Mouse (Mus musculus): ENCODE results near the gene Lrp5. TPM values are rescaled to one million over a fixed set of nuclear protein-coding genes. Genes with fewer than 3 reads are reported as not detected.

Gene Lrp5
- total and polyA plus RNA-seq, 2 experiments from 2014 or later, result 0.56 to 11.1 TPM

DNA sequence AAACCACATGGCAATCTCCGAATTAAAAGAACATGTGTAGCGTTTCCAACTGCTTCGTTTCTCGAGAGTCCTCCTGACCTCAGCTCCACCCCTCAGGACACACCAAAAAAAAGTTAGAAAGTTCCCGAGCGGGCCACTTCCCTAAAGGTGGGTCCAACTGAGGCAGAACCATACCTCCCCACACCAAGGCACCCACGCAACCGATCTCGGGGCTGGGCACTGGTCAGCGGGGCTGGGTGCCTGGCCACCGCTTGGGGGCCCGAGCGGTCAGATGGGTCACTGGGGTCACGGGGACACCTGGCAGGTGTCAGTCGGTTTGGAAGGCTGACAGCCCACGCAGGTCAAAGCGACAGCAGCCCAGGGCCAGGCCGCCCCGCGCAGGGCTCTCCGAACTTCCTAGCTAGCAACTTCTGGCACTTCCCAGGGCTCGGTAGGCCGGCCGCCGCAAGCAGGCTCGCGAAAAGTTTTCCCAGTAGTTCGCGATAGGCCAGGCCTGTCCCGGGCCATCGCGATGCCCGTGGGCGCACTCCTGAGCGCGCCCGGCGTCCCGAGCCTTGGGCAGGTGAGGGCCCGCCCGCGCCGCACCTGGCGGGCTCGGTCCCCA is 651 bp downstream of the Lrp5 start:
- Histone ChIP-seq H3K9me3 (ENCODE audit: low read length) (no peaks in the 10 kb centered on the region), H3K36me3 (ENCODE audit: insufficient read depth) (no peaks in the 10 kb centered on the region), H3K9ac (peak overlapping the region; percentile 58), H3K27me3 (ENCODE audit: insufficient read depth, low read length) (no peaks in the 10 kb centered on the region), H3K27ac (ENCODE audit: low read depth, low read length) (0 out of 2 replicates have a peak overlapping the region, but pooled peaks have one; percentile 9), H3K4me2 (ENCODE audit: low read depth) (peak overlapping the region; percentile 99), H3K4me1 (ENCODE audit: insufficient read depth) (peaks cover 9% of the 10 kb centered on the region; the same call in 1 of the 2 replicates), H3K4me3 (ENCODE audit: low read depth, low read length) (peak overlapping the region; percentile 78)
- TF ChIP-seq CTCF (IDR thresholded peaks at IDR 0.05; ENCODE audit: low read depth), result no peak
- peak; percentile 10; the same call in 1 of the 2 replicates for ATAC-seq
- 4% methylated on average over 45 of the region's 45 CpGs for WGBS
- DNase-seq, result no peak

DNA sequence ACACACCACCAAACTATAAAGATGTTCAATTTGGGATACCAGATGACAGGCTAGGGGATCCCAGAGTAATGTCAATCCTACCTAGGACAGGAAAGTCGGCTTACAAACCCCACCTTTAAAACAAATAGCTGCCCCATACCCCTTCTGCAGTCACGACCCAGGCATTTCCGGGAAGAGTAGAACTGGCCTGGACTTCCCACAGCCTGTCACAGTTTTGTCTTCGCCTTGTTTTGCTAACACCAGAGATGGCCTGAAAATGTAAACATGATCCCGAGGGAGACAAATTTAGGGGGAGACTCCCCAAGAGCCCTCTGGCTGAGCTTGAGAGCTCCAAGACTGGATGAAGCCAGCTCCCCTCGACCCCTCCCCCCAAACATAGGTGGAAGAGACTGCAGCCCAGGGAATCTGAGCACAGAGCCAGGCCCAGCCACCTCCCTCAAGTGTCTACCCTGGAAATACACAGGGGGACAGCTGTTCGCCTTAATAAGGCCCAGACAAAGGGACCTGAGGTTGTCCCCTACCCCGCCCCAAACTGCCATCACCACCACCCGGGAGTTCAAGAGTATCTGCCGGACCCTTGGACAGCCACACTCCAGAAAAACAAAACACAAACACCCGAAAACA is 1.3 kb downstream of the Lrp5 start:
- H3K9ac ChIP-seq, result no peak overlapping the region
- no peaks in the 10 kb centered on the region for H3K9me3 ChIP-seq (ENCODE audit: low read length)
- no peak overlapping the region; the same call in 1 of the 2 replicates for H3K27ac ChIP-seq (ENCODE audit: low read depth, low read length)
- no peaks in the 10 kb centered on the region for H3K36me3 ChIP-seq (ENCODE audit: insufficient read depth)
- H3K27me3 ChIP-seq (ENCODE audit: insufficient read depth, low read length), result no peaks in the 10 kb centered on the region
- peak overlapping the region; percentile 78 for H3K4me3 ChIP-seq (ENCODE audit: low read depth, low read length)
- TF ChIP-seq CTCF (IDR thresholded peaks at IDR 0.05; ENCODE audit: low read depth), result no peak
- peak overlapping the region; percentile 99 for H3K4me2 ChIP-seq (ENCODE audit: low read depth)
- ATAC-seq, result no peak
- 14% methylated on average over 11 of the region's 11 CpGs for WGBS
- peaks cover 9% of the 10 kb centered on the region; the same call in 1 of the 2 replicates for H3K4me1 ChIP-seq (ENCODE audit: insufficient read depth)
- DNase-seq, result no peak

DNA sequence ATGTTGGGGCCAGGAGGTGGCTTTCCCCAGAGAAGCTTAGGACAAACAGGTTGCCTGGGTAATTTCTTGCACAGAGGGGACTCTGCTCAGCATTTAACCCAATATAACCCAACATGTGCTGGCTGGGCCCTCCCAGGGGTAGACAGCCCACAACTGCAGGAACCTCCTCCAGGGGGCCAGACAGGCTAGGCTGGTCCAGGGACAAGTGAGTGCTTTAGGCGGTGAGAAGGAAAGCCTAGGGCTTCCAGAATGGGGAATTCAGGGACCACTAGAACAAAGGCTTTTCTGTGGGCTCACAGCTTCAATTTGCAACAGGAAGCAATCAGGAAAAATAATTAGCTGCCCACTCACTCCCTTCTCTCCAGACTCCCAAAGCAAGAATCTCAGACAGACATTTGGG is 1.9 kb downstream of the Lrp5 start:
- H3K36me3 ChIP-seq (ENCODE audit: insufficient read depth), result no peaks in the 10 kb centered on the region
- 18% methylated on average over 1 of the region's 1 CpGs for WGBS
- no peak overlapping the region for H3K4me3 ChIP-seq (ENCODE audit: low read depth, low read length)
- no peak for TF ChIP-seq CTCF (IDR thresholded peaks at IDR 0.05; ENCODE audit: low read depth)
- DNase-seq (no peak), ATAC-seq (0 out of 2 replicates have a peak, but pooled peaks have one; percentile 8)
- H3K9ac ChIP-seq, result no peak overlapping the region
- no peaks in the 10 kb centered on the region for H3K27me3 ChIP-seq (ENCODE audit: insufficient read depth, low read length)
- H3K4me2 ChIP-seq (ENCODE audit: low read depth), result no peak overlapping the region
- no peaks in the 10 kb centered on the region for H3K9me3 ChIP-seq (ENCODE audit: low read length)
- peaks cover 9% of the 10 kb centered on the region; the same call in 1 of the 2 replicates for H3K4me1 ChIP-seq (ENCODE audit: insufficient read depth)
- no peak overlapping the region for H3K27ac ChIP-seq (ENCODE audit: low read depth, low read length)

DNA sequence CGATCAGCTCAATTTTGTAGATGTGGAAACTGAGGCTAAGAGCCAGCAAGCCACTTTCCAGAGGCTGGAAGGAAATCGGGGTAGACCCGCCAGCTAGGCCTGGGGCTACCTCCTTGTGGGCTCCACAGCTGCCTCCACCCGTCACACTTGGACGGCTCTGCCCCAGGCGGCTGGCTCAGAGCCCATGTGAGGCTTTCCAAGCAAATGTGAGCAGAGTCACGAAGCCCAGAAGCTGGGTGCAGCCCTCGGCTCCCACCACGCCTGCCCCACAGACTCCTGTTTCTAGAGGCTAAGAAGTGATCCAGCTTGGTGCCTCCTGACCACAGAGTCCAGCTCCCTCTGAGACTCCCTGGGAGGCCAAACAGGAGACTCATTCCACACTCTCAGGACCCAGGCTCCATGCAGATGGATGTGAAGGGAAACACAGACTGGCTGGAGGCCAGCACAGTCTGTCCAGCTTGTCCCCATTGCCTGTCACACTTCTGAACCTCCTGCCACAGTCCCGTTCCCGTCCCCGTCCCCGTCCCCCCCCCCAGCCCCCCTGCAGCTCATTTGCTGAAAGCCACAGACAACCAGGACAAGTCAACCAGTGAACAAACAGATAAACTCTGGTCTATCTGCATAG is 4.9 kb downstream of the Lrp5 start:
- peak; percentile 68 for ATAC-seq
- peaks cover 9% of the 10 kb centered on the region; the same call in 1 of the 2 replicates for H3K4me1 ChIP-seq (ENCODE audit: insufficient read depth)
- no peaks in the 10 kb centered on the region for H3K9me3 ChIP-seq (ENCODE audit: low read length)
- no peak for TF ChIP-seq CTCF (IDR thresholded peaks at IDR 0.05; ENCODE audit: low read depth)
- H3K9ac ChIP-seq, result no peak overlapping the region
- no peak overlapping the region for H3K4me2 ChIP-seq (ENCODE audit: low read depth)
- no peak overlapping the region for H3K4me3 ChIP-seq (ENCODE audit: low read depth, low read length)
- no peaks in the 10 kb centered on the region for H3K27me3 ChIP-seq (ENCODE audit: insufficient read depth, low read length)
- 0 out of 2 replicates have a peak overlapping the region, but pooled peaks have one; percentile 15 for H3K27ac ChIP-seq (ENCODE audit: low read depth, low read length)
- no peaks in the 10 kb centered on the region for H3K36me3 ChIP-seq (ENCODE audit: insufficient read depth)
- DNase-seq, result peak; percentile 71
- WGBS, result 14% methylated on average over 13 of the region's 13 CpGs

DNA sequence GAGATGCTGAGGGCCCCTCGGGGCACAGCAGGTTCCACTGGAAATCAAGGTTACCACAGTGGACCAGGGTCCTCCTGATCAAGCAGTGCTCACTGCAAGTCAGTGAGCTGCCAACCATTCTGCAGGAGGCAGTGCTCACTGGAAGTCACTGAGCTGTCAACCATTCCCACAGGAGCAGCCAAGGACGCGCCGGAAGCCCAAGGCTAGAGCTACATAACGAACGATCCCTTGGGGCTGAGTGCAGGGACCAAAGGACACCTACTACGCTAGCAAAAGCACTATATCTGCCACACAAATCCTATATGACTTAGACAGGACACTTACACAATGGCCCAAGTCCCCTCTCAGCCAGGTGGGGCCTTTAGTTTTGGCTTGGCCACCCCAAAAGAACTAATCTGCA is 5.6 kb downstream of the Lrp5 start:
- DNase-seq, result no peak
- WGBS, result 82% methylated on average over 7 of the region's 7 CpGs

DNA sequence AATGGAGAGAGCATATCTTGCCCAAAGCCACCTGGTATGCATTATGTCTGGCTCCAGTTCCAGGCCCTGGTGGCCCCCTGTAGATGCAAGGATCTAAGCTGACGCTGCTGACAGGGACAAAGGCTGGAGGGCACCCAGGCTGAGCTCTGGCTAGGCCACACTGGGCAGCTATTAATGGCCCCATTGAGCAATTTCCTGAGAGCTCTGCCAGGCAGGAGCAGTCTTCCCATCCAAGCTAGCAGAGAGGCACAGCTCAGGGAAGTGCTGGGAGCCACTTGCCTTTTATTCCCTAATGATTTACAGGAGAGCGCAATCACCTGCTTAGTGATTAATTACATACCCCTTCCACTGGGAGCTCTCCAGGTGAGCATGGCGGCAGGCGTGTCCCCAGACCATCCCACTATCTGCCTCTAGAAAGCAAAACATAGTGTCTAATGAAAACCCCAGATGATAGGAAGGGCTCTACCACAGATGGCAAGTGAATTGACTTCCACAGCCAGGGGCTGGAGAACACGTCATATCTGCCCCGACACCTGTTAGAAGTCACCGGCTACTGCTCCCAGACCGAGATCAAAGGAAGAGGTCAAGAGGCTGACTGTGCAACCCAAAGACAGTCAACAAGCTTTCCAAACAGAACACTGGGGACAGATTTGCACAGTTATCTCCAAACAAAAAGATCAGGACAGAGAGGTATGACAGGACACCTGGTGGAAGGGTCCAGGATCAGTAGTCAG is 12.1 kb downstream of the Lrp5 start:
- H3K36me3 ChIP-seq (ENCODE audit: insufficient read depth), result no peaks in the 10 kb centered on the region
- TF ChIP-seq CTCF (IDR thresholded peaks at IDR 0.05; ENCODE audit: low read depth), result no peak
- DNase-seq, result no peak
- H3K4me3 ChIP-seq (ENCODE audit: low read depth, low read length), result no peak overlapping the region
- 92% methylated on average over 8 of the region's 8 CpGs for WGBS
- no peak overlapping the region for H3K9ac ChIP-seq
- H3K4me2 ChIP-seq (ENCODE audit: low read depth), result no peak overlapping the region
- no peaks in the 10 kb centered on the region for H3K9me3 ChIP-seq (ENCODE audit: low read length)
- ATAC-seq, result no peak
- H3K27me3 ChIP-seq (ENCODE audit: insufficient read depth, low read length), result no peaks in the 10 kb centered on the region
- no peak overlapping the region for H3K27ac ChIP-seq (ENCODE audit: low read depth, low read length)
- H3K4me1 ChIP-seq (ENCODE audit: insufficient read depth), result no peaks in the 10 kb centered on the region

More for the DNA sequence above, 5.6 kb downstream of the Lrp5 start:
- Histone ChIP-seq H3K27me3 (ENCODE audit: insufficient read depth, low read length) (no peaks in the 10 kb centered on the region), H3K9ac (no peak overlapping the region), H3K36me3 (ENCODE audit: insufficient read depth) (no peaks in the 10 kb centered on the region), H3K4me2 (ENCODE audit: low read depth) (no peak overlapping the region), H3K27ac (ENCODE audit: low read depth, low read length) (no peak overlapping the region), H3K4me1 (ENCODE audit: insufficient read depth) (peaks cover 8% of the 10 kb centered on the region; the same call in 1 of the 2 replicates), H3K9me3 (ENCODE audit: low read length) (no peaks in the 10 kb centered on the region), H3K4me3 (ENCODE audit: low read depth, low read length) (no peak overlapping the region)
- no peak for ATAC-seq
- TF ChIP-seq CTCF (IDR thresholded peaks at IDR 0.05; ENCODE audit: low read depth), result no peak

All from forebrain, postnatal 0 days (tissue).